Mouse (Mus musculus): Measurements from ENCODE around the gene Myef2. TPM values are rescaled to one million over a fixed set of nuclear protein-coding genes. Genes with fewer than 3 reads are reported as not detected.
"Not testable (repeated sequence)": the region's sequence is repeated elsewhere in the genome, so short reads cannot be mapped to it uniquely, and the experiment has no call there.

Gene Myef2
- polyA plus RNA-seq, 1 experiment from 2014 or later = 51.4 TPM

GRCm38 (mm10) chr2:125126792-125127191 is 3.3 kb upstream of the Myef2 start:
- 41% methylated on average over 3 of the region's 3 CpGs for WGBS
- H3K27me3 ChIP-seq (ENCODE audit: control insufficient read depth, insufficient read depth, low read length) = no peaks in the 10 kb centered on the region
- no peak overlapping the region for H3K27ac ChIP-seq (ENCODE audit: low read length)
- peaks cover 6% of the 10 kb centered on the region for H3K4me1 ChIP-seq (ENCODE audit: control insufficient read depth, insufficient read depth, low read length)
- no peak overlapping the region for H3K4me3 ChIP-seq (ENCODE audit: low read length)
- no peaks in the 10 kb centered on the region for H3K9me3 ChIP-seq (replicated peaks; ENCODE audit: control insufficient read depth, low read length)
- no peak for ATAC-seq (replicated peaks; ENCODE audit: extremely low read depth, insufficient read depth, low FRiP score)
- no peaks in the 10 kb centered on the region for H3K36me3 ChIP-seq (ENCODE audit: control insufficient read depth, insufficient read depth)
- H3K9ac ChIP-seq (ENCODE audit: low read length) = no peak overlapping the region
- no peak overlapping the region for H3K4me2 ChIP-seq (ENCODE audit: low read depth, low read length)

- Histone ChIP-seq H3K27me3 (ENCODE audit: control insufficient read depth, insufficient read depth, low read length) (no peaks in the 10 kb centered on the region), H3K27ac (ENCODE audit: low read length) (no peak overlapping the region), H3K4me1 (ENCODE audit: control insufficient read depth, insufficient read depth, low read length) (peaks cover 13% of the 10 kb centered on the region), H3K9me3 (replicated peaks; ENCODE audit: control insufficient read depth, low read length) (no peaks in the 10 kb centered on the region), H3K9ac (ENCODE audit: low read length) (no peak overlapping the region), H3K4me2 (ENCODE audit: low read depth, low read length) (no peak overlapping the region), H3K36me3 (ENCODE audit: control insufficient read depth, insufficient read depth) (no peaks in the 10 kb centered on the region), H3K4me3 (ENCODE audit: low read length) (no peak overlapping the region)
- WGBS = 25% methylated on average over 4 of the region's 4 CpGs
- ATAC-seq (replicated peaks; ENCODE audit: extremely low read depth, insufficient read depth, low FRiP score) = no peak
Observed at GRCm38 (mm10) chr2:125125824-125126223, 2.4 kb upstream of the Myef2 start.

- peak overlapping the region; percentile 73 for H3K4me3 ChIP-seq (ENCODE audit: low read length)
- under 1% methylated on average over 46 of the region's 59 CpGs for WGBS
- H3K27ac ChIP-seq (ENCODE audit: low read length) = peak overlapping the region; percentile 74
- peak; percentile 81 for ATAC-seq (replicated peaks; ENCODE audit: extremely low read depth, insufficient read depth, low FRiP score)
- H3K36me3 ChIP-seq (ENCODE audit: control insufficient read depth, insufficient read depth) = no peaks in the 10 kb centered on the region
- peaks cover 25% of the 10 kb centered on the region for H3K4me1 ChIP-seq (ENCODE audit: control insufficient read depth, insufficient read depth, low read length)
- H3K9me3 ChIP-seq (replicated peaks; ENCODE audit: control insufficient read depth, low read length) = no peaks in the 10 kb centered on the region
- H3K4me2 ChIP-seq (ENCODE audit: low read depth, low read length) = peak overlapping the region; percentile 86
- H3K27me3 ChIP-seq (ENCODE audit: control insufficient read depth, insufficient read depth, low read length) = no peaks in the 10 kb centered on the region
- peak overlapping the region; percentile 89 for H3K9ac ChIP-seq (ENCODE audit: low read length)
Observed at GRCm38 (mm10) chr2:125122624-125123476, 611 bp downstream of the Myef2 start.

GRCm38 (mm10) chr2:125122288-125122623 is 1.2 kb downstream of the Myef2 start:
- Histone ChIP-seq H3K27ac (ENCODE audit: low read length) (no peak overlapping the region), H3K36me3 (ENCODE audit: control insufficient read depth, insufficient read depth) (no peaks in the 10 kb centered on the region), H3K4me2 (ENCODE audit: low read depth, low read length) (peak overlapping the region; percentile 86), H3K4me1 (ENCODE audit: control insufficient read depth, insufficient read depth, low read length) (peaks cover 25% of the 10 kb centered on the region), H3K9ac (ENCODE audit: low read length) (peak overlapping the region; percentile 89), H3K4me3 (ENCODE audit: low read length) (peak overlapping the region; percentile 73), H3K9me3 (replicated peaks; ENCODE audit: control insufficient read depth, low read length) (no peaks in the 10 kb centered on the region), H3K27me3 (ENCODE audit: control insufficient read depth, insufficient read depth, low read length) (no peaks in the 10 kb centered on the region)
- WGBS = 10% methylated on average over 4 of the region's 4 CpGs
- no peak for ATAC-seq (replicated peaks; ENCODE audit: extremely low read depth, insufficient read depth, low FRiP score)

- WGBS = 65% methylated on average over 6 of the region's 6 CpGs
- no peak for ATAC-seq (replicated peaks; ENCODE audit: extremely low read depth, insufficient read depth, low FRiP score)
- Histone ChIP-seq H3K36me3 (ENCODE audit: control insufficient read depth, insufficient read depth) (peaks cover 6% of the 10 kb centered on the region), H3K9me3 (replicated peaks; ENCODE audit: control insufficient read depth, low read length) (no peaks in the 10 kb centered on the region), H3K4me3 (ENCODE audit: low read length) (no peak overlapping the region), H3K9ac (ENCODE audit: low read length) (no peak overlapping the region), H3K27me3 (ENCODE audit: control insufficient read depth, insufficient read depth, low read length) (no peaks in the 10 kb centered on the region), H3K4me2 (ENCODE audit: low read depth, low read length) (no peak overlapping the region), H3K27ac (ENCODE audit: low read length) (no peak overlapping the region), H3K4me1 (ENCODE audit: control insufficient read depth, insufficient read depth, low read length) (peaks cover 25% of the 10 kb centered on the region)
Observed at GRCm38 (mm10) chr2:125119381-125120110, 3.9 kb downstream of the Myef2 start.

GRCm38 (mm10) chr2:125106536-125106935 is 16.9 kb downstream of the Myef2 start:
- not testable (repeated sequence) for H3K4me3 ChIP-seq (ENCODE audit: low read length); ATAC-seq (replicated peaks; ENCODE audit: extremely low read depth, insufficient read depth, low FRiP score); H3K4me2 ChIP-seq (ENCODE audit: low read depth, low read length); H3K9ac ChIP-seq (ENCODE audit: low read length); H3K27me3 ChIP-seq (ENCODE audit: control insufficient read depth, insufficient read depth, low read length); H3K4me1 ChIP-seq (ENCODE audit: control insufficient read depth, insufficient read depth, low read length); H3K9me3 ChIP-seq (replicated peaks; ENCODE audit: control insufficient read depth, low read length); H3K27ac ChIP-seq (ENCODE audit: low read length)
- 96% methylated on average over 4 of the region's 4 CpGs for WGBS
- peaks cover 34% of the 10 kb centered on the region for H3K36me3 ChIP-seq (ENCODE audit: control insufficient read depth, insufficient read depth)

GRCm38 (mm10) chr2:125104491-125104890 is 19.0 kb downstream of the Myef2 start:
- H3K4me2 ChIP-seq (ENCODE audit: low read depth, low read length); H3K9ac ChIP-seq (ENCODE audit: low read length); H3K27ac ChIP-seq (ENCODE audit: low read length); H3K4me3 ChIP-seq (ENCODE audit: low read length); H3K27me3 ChIP-seq (ENCODE audit: control insufficient read depth, insufficient read depth, low read length); H3K9me3 ChIP-seq (replicated peaks; ENCODE audit: control insufficient read depth, low read length); H3K4me1 ChIP-seq (ENCODE audit: control insufficient read depth, insufficient read depth, low read length); ATAC-seq (replicated peaks; ENCODE audit: extremely low read depth, insufficient read depth, low FRiP score): not testable (repeated sequence)
- peaks cover 39% of the 10 kb centered on the region for H3K36me3 ChIP-seq (ENCODE audit: control insufficient read depth, insufficient read depth)
- 94% methylated on average over 13 of the region's 13 CpGs for WGBS

GRCm38 (mm10) chr2:125092123-125092522 is 31.3 kb downstream of the Myef2 start:
- H3K36me3 ChIP-seq (ENCODE audit: control insufficient read depth, insufficient read depth) = peaks cover 29% of the 10 kb centered on the region
- H3K4me1 ChIP-seq (ENCODE audit: control insufficient read depth, insufficient read depth, low read length); ATAC-seq (replicated peaks; ENCODE audit: extremely low read depth, insufficient read depth, low FRiP score); H3K27ac ChIP-seq (ENCODE audit: low read length); H3K9me3 ChIP-seq (replicated peaks; ENCODE audit: control insufficient read depth, low read length); H3K4me2 ChIP-seq (ENCODE audit: low read depth, low read length); H3K27me3 ChIP-seq (ENCODE audit: control insufficient read depth, insufficient read depth, low read length); H3K9ac ChIP-seq (ENCODE audit: low read length); H3K4me3 ChIP-seq (ENCODE audit: low read length): not testable (repeated sequence)
- 87% methylated on average over 3 of the region's 3 CpGs for WGBS

GRCm38 (mm10) chr2:125088757-125089156 is 34.7 kb downstream of the Myef2 start:
- Histone ChIP-seq H3K4me1 (ENCODE audit: control insufficient read depth, insufficient read depth, low read length) (no peaks in the 10 kb centered on the region), H3K4me3 (ENCODE audit: low read length) (no peak overlapping the region), H3K4me2 (ENCODE audit: low read depth, low read length) (no peak overlapping the region), H3K9ac (ENCODE audit: low read length) (no peak overlapping the region), H3K36me3 (ENCODE audit: control insufficient read depth, insufficient read depth) (peaks cover 32% of the 10 kb centered on the region), H3K9me3 (replicated peaks; ENCODE audit: control insufficient read depth, low read length) (no peaks in the 10 kb centered on the region), H3K27me3 (ENCODE audit: control insufficient read depth, insufficient read depth, low read length) (no peaks in the 10 kb centered on the region), H3K27ac (ENCODE audit: low read length) (no peak overlapping the region)
- no peak for ATAC-seq (replicated peaks; ENCODE audit: extremely low read depth, insufficient read depth, low FRiP score)
- 96% methylated on average over 7 of the region's 7 CpGs for WGBS

Data from heart, embryonic 16.5 days (tissue).